Mouse (Mus musculus): Measurements from ENCODE around the gene Ccdc163.

- TF ChIP-seq CTCF (IDR thresholded peaks at IDR 0.05; ENCODE audit: borderline replicate concordance, extremely low read depth, insufficient read depth, insufficient read length) (no peak), POLR2A (IDR thresholded peaks at IDR 0.05; ENCODE audit: borderline replicate concordance, extremely low read depth, insufficient read depth, insufficient read length, poor library complexity, severe bottlenecking) (no peak)
Observed at GRCm38 (mm10) chr4:116689309-116689876, 18.9 kb upstream of the Ccdc163 start.

Data from brain, embryonic 14.5 days (tissue).